Mouse (Mus musculus): Measurements from ENCODE around the gene Vmn1r211. TPM values are rescaled to one million over a fixed set of nuclear protein-coding genes. Genes with fewer than 3 reads are reported as not detected.

The Vmn1r211 gene
- polyA plus RNA-seq (2015; fragmentation: Nextera tagmentation; extraction: Ambion mirVana) = not detected in 2 replicates

DNA sequence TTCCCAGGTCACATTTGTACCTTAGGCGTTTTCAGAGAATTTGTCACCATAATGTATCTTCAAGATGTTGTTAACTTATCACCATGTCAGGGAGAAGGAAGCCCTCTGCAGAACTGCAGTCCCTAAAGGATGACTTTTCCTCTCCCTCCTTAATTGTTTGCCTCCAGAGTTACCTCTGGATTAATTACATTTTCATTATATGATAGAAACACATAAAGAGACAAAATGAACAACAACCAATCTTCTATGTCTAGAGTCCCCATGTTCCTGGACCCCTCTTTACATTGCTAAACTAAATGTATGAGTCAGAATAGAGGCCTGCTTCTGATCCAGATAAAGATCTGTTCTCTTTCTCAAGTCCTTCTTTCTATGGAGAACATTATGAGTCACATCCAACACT, at the start of gene Vmn1r211:
Gene Vmn1r211 (minus strand): TSS at position 101 of the 400 bp plus-strand sequence.

DNA sequence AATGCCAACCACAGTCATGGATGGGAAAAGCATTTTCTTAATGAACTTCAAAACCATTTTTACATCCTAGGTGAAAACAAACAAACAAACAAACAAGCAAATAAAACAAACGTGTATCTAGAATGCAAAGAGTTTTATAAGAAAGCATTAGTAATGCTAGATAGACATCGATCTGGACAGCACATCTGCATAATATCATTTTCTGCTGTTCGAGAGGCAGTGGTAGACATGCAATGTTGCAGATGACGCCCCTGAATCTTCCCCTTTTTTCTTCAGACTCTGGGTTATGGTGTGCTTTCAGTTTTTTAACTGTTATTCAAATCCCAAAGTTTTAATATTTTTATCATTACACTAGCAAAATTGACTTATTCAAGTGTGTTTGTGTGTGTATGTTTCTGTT, 26.7 kb upstream of the Vmn1r211 start, which contains the start of gene Vmn1r212:
Gene Vmn1r212 (minus strand): TSS at position 101 of the 400 bp plus-strand sequence.

DNA sequence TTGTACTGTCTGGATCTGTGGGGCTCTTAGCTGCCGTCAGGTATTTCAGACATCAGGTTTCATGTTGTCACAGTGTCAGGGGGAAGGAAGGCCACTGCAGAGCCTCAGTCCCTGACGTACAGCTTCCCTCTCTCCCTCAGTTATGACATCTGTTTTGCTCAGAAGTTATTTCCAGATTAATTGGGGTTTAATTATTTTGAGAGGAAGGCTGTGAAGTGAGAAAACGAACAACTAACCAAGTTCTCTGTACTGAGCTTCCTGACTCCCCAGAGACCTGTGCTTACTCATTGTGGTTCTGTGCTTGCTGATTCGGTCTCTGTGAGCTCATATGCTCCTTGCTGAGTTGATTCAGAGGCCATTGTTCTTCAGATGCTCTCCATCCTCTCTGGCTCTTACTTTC, 26.1 kb downstream of the Vmn1r211 start, which contains the start of gene Vmn1r210:
Gene Vmn1r210 (minus strand): TSS at position 101 of the 400 bp plus-strand sequence.

DNA sequence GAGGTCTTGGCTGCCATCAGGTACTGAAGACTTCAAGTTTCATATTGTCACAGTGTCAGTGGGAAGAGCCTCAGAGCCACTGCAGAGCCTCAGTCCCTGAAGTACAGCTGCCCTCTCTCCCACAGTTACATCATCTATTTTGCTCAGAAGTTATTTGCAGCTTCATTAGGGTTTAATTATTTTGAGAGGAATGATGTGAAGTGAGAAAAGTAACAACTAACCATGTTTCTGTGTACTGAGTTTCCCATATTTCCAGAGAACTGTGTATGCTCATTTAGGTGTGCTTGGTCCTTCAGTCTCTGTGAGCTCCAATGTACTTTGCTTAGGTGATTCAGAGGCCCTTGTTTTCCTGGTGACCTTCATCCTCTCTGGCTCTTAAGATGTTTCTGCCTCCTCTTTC, 47.8 kb downstream of the Vmn1r211 start, which contains the start of gene Vmn1r209:
Gene Vmn1r209 (minus strand): TSS at position 101 of the 400 bp plus-strand sequence.

Other genes with a start within 250 kb of the Vmn1r211 start
- gene Vmn1r206, start 233.3 kb downstream of the Vmn1r211 start, polyA plus RNA-seq (2015; fragmentation: Nextera tagmentation; extraction: Ambion mirVana) = not detected in 2 replicates
- gene Vmn1r207-ps, start 127.9 kb downstream of the Vmn1r211 start, polyA plus RNA-seq (2015; fragmentation: Nextera tagmentation; extraction: Ambion mirVana) = not detected in 2 replicates
- gene Vmn1r208, start 80.2 kb downstream of the Vmn1r211 start, polyA plus RNA-seq (2015; fragmentation: Nextera tagmentation; extraction: Ambion mirVana) = not detected in 2 replicates
- gene Vmn1r209, start 47.9 kb downstream of the Vmn1r211 start, polyA plus RNA-seq (2015; fragmentation: Nextera tagmentation; extraction: Ambion mirVana) = not detected in 2 replicates
- not detected in 2 replicates for gene Vmn1r210, start 26.2 kb downstream of the Vmn1r211 start, polyA plus RNA-seq (2015; fragmentation: Nextera tagmentation; extraction: Ambion mirVana)
- gene Vmn1r212, start 26.6 kb upstream of the Vmn1r211 start, polyA plus RNA-seq (2015; fragmentation: Nextera tagmentation; extraction: Ambion mirVana) = not detected in 2 replicates
- not detected in 2 replicates for gene Vmn1r213, start 150.1 kb upstream of the Vmn1r211 start, polyA plus RNA-seq (2015; fragmentation: Nextera tagmentation; extraction: Ambion mirVana)
- gene Vmn1r214, start 172.9 kb upstream of the Vmn1r211 start, polyA plus RNA-seq (2015; fragmentation: Nextera tagmentation; extraction: Ambion mirVana) = not detected in 2 replicates
- not detected in 2 replicates for gene Vmn1r215, start 210.5 kb upstream of the Vmn1r211 start, polyA plus RNA-seq (2015; fragmentation: Nextera tagmentation; extraction: Ambion mirVana)

All from skeletal muscle tissue, postnatal 0 days (tissue).